Mouse (Mus musculus): ENCODE measurements around the gene Npr2. TPM values are rescaled to one million over a fixed set of nuclear protein-coding genes. Genes with fewer than 3 reads are reported as not detected.

The Npr2 gene
- total and polyA plus RNA-seq, 3 experiments = 0.27 to 2.3 TPM; not detected in 1

GRCm38 (mm10) chr4:43653161-43654015 lies 21.7 kb downstream of the Npr2 start, which contains the start of gene Spag8:
Spag8 (minus strand) TSS chr4:43653594.
- peak within 1 kb of the TSS; percentile 70 to 77 for H3K4me3 ChIP-seq (ENCODE audit: control insufficient read depth in 1 of 2, insufficient read depth in 1 of 2, low read depth in 2 of 2, low read length in 2 of 2)
- H3K27ac ChIP-seq (ENCODE audit: control insufficient read depth, low read depth, low read length) = peak within 1 kb of the TSS; percentile 45
- TF ChIP-seq MXI1 (IDR thresholded peaks at IDR 0.05; ENCODE audit: low read depth, low read length) (peak; percentile 80), MAFK (IDR thresholded peaks at IDR 0.05; ENCODE audit: borderline replicate concordance, low read depth, low read length) (no peak), MAX (IDR thresholded peaks at IDR 0.05; ENCODE audit: low read length) (peak; percentile 60; the same call in 1 of the 2 replicates), ZMIZ1 (IDR thresholded peaks at IDR 0.05; ENCODE audit: low read depth, low read length) (0 out of 2 replicates have a peak, but pooled peaks have one; percentile 44), E2F4 (IDR thresholded peaks at IDR 0.05; ENCODE audit: borderline replicate concordance, low read depth, low read length) (no peak), EP300 (IDR thresholded peaks at IDR 0.05; ENCODE audit: low read depth in 1 of 2, low read length in 2 of 2) (peak in 1 of 2 experiments; percentile 43; a peak in 2 of 4 replicates), TAL1 (IDR thresholded peaks at IDR 0.05; ENCODE audit: low read length) (no peak), JUND (IDR thresholded peaks at IDR 0.05; ENCODE audit: low read depth, low read length) (no peak), NELFE (IDR thresholded peaks at IDR 0.05; ENCODE audit: low read depth, low read length) (0 out of 2 replicates have a peak, but pooled peaks have one; percentile 26), POLR2AphosphoS2 (IDR thresholded peaks at IDR 0.05; ENCODE audit: low read length) (no peak), POLR2A (IDR thresholded peaks at IDR 0.05; ENCODE audit: control insufficient read depth in 1 of 2, insufficient read depth in 1 of 2, low read depth in 1 of 2, low read length in 2 of 2, poor library complexity in 1 of 2) (peak in 1 of 2 experiments; percentile 38; a peak in 1 of 4 replicates), CHD1 (IDR thresholded peaks at IDR 0.05; ENCODE audit: low read depth, low read length) (no peak), HCFC1 (IDR thresholded peaks at IDR 0.05; ENCODE audit: low read depth, low read length) (peak; percentile 85), ETS1 (IDR thresholded peaks at IDR 0.05; ENCODE audit: low read depth, low read length) (no peak), MEF2A (IDR thresholded peaks at IDR 0.05; ENCODE audit: extremely low read depth, insufficient replicate concordance, low read depth, low read length, poor library complexity, severe bottlenecking) (no peak), KAT2A (conservative IDR thresholded peaks at IDR 0.05; ENCODE audit: low read depth, low read length) (no peak; the same call in 1 of the 2 replicates), GATA1 (IDR thresholded peaks at IDR 0.05; ENCODE audit: low read depth, low read length) (peak; percentile 52; the same call in 1 of the 2 replicates), MYB (IDR thresholded peaks at IDR 0.05; ENCODE audit: low read depth, low read length) (peak; percentile 49; the same call in 1 of the 2 replicates), RCOR1 (IDR thresholded peaks at IDR 0.05; ENCODE audit: low read depth, low read length) (no peak), MYC (IDR thresholded peaks at IDR 0.05; ENCODE audit: low read depth, low read length) (no peak), NRF1 (IDR thresholded peaks at IDR 0.05; ENCODE audit: insufficient read depth, low read depth, low read length, poor library complexity, severe bottlenecking) (peak; percentile 81), TCF12 (IDR thresholded peaks at IDR 0.05; ENCODE audit: low read depth, low read length) (peak; percentile 42; the same call in 1 of the 2 replicates), ELF1 (IDR thresholded peaks at IDR 0.05; ENCODE audit: low read depth, low read length) (peak; percentile 78)
- peak; percentile 90 for DNase-seq (ENCODE audit: low read depth, low spot score)
- no peaks in the 10 kb centered on the region for H3K27me3 ChIP-seq (ENCODE audit: control insufficient read depth in 1 of 2, insufficient read depth in 2 of 2, low read length in 2 of 2)
- peak within 1 kb of the TSS; percentile 65 for H3K9ac ChIP-seq (ENCODE audit: control insufficient read depth, low read depth, low read length, poor library complexity, severe bottlenecking)
- peaks cover 3% of the 10 kb centered on the region; the same call in 1 of the 2 replicates for H3K79me2 ChIP-seq (ENCODE audit: control insufficient read depth, insufficient read depth, low read length, poor library complexity)
- no peaks in the 10 kb centered on the region for H3K9me3 ChIP-seq (replicated peaks; ENCODE audit: insufficient read depth, low read length)
- H3K36me3 ChIP-seq (ENCODE audit: control insufficient read depth in 1 of 2, insufficient read depth in 2 of 2, low read length in 2 of 2) = peaks cover 0 to 8% of the 10 kb centered on the region in 2 experiments; a peak in 2 of 4 replicates
- H3K4me1 ChIP-seq (ENCODE audit: control insufficient read depth in 1 of 2, insufficient read depth in 2 of 2, low read length in 2 of 2) = peaks cover 0 to 8% of the 10 kb centered on the region in 2 experiments; a peak in 1 of 4 replicates
